Mouse (Mus musculus) stomach, postnatal 0 days (tissue): ENCODE data around the gene Nradd. TPM values are rescaled to one million over a fixed set of nuclear protein-coding genes. Genes with fewer than 3 reads are reported as not detected.

Experiments
- ATAC-seq: fragments of 200-750 bp; cut with Nextera tagmentation; 2 replicates; pipeline ENCODE4 v1.8.0; 2017; ENCODE audit not compliant: low FRiP score, low TSS enrichment
- DNase-seq: peaks from one replicate; pipeline ENCODE4 v3.0.0-alpha.2; 2016; ENCODE audit warnings: low spot score
- H3K27ac ChIP-seq: fragments of 300-500 bp; sonication (generic); replicated peaks from 2 replicates; pipeline ENCODE4 v1.5.1; 2014; ENCODE audit warnings: mild to moderate bottlenecking, control low read depth
- H3K27me3 ChIP-seq: fragments of 300-500 bp; sonication (generic); 2 replicates; pipeline ENCODE4 v1.6.1; 2014; ENCODE audit warnings: low read length; ENCODE audit not compliant: control insufficient read depth, insufficient read depth
- H3K36me3 ChIP-seq: fragments of 300-500 bp; sonication (generic); 2 replicates; pipeline ENCODE4 v1.6.1; 2014; ENCODE audit warnings: low read length, mixed read lengths; ENCODE audit not compliant: control insufficient read depth, insufficient read depth
- H3K4me1 ChIP-seq: fragments of 300-500 bp; sonication (generic); replicated peaks from 2 replicates; pipeline ENCODE4 v1.6.1; 2014; ENCODE audit warnings: antibody characterized with exemption; ENCODE audit not compliant: control insufficient read depth, insufficient read depth
- H3K4me2 ChIP-seq: fragments of 300-500 bp; sonication (generic); replicated peaks from 2 replicates; pipeline ENCODE4 v1.6.1; 2014; ENCODE audit warnings: low read depth, mild to moderate bottlenecking, control low read depth, moderate library complexity
- H3K4me3 ChIP-seq: fragments of 300-500 bp; sonication (generic); 2 replicates; pipeline ENCODE4 v1.5.1; 2014; ENCODE audit warnings: low read depth, low read length, control low read depth
- H3K9ac ChIP-seq: fragments of 300-500 bp; sonication (generic); 2 replicates; pipeline ENCODE4 v1.6.1; 2014; ENCODE audit warnings: mild to moderate bottlenecking, low read length, control low read depth, mixed read lengths
- H3K9me3 ChIP-seq: fragments of 300-500 bp; sonication (generic); 2 replicates; pipeline ENCODE4 v1.6.1; 2016; ENCODE audit warnings: low read length; ENCODE audit not compliant: control insufficient read depth
- CTCF ChIP-seq: IDR thresholded peaks from 2 replicates; pipeline ENCODE4 v1.5.1; 2016; ENCODE audit warnings: antibody characterized with exemption, low read depth, mild to moderate bottlenecking, moderate library complexity
- EP300 ChIP-seq: optimal IDR thresholded peaks from 2 replicates; pipeline ENCODE3; 2016; ENCODE audit warnings: antibody characterized with exemption
- WGBS: fragments of 180-500 bp; shearing (Covaris S2); extraction: QIAGEN DNeasy Blood & Tissue Kit; methylation state at CpG from one replicate; pipeline ENCODE4 v1.1.7; 2014; 5-methylcytosine and 5-hydroxymethylcytosine counted together
- microRNA-seq: library from miRNA; unstranded; fragments of <30 nt; microRNA quantifications from one replicate; pipeline ENCODE4, GENCODE M21; 2016
- polyA plus RNA-seq: library from polyadenylated mRNA; unstranded; fragments of >200 nt; fragmentation: Nextera tagmentation; extraction: Ambion mirVana; gene quantifications from 2 replicates; pipeline ENCODE4 v1.2.1, GENCODE M21; 2015

Gene Nradd
- polyA plus RNA-seq, 1 experiment from 2014 or later: 15.9 TPM

- no peak overlapping the region for H3K4me2 ChIP-seq
- H3K27ac ChIP-seq: no peak overlapping the region
- no peaks in the 10 kb centered on the region for H3K9me3 ChIP-seq
- ATAC-seq: no peak
- no peak overlapping the region for H3K4me3 ChIP-seq
- TF ChIP-seq CTCF: no peak
- no peak for TF ChIP-seq EP300
- 68% methylated on average over 1 of the region's 1 CpGs for WGBS
- H3K9ac ChIP-seq: no peak overlapping the region
- H3K4me1 ChIP-seq: no peaks in the 10 kb centered on the region
- DNase-seq: no peak
- no peaks in the 10 kb centered on the region for H3K27me3 ChIP-seq
- no peaks in the 10 kb centered on the region for H3K36me3 ChIP-seq
Measured at GRCm38 (mm10) chr9:110583521-110583920, 40.7 kb downstream of the Nradd start.

- WGBS: 83% methylated on average over 2 of the region's 2 CpGs
- DNase-seq: no peak
- no peaks in the 10 kb centered on the region for H3K4me1 ChIP-seq
- no peak for ATAC-seq
- H3K4me3 ChIP-seq: no peak overlapping the region
- H3K27ac ChIP-seq: no peak overlapping the region
- no peaks in the 10 kb centered on the region for H3K9me3 ChIP-seq
- H3K27me3 ChIP-seq: no peaks in the 10 kb centered on the region
- H3K36me3 ChIP-seq: peaks cover 2% of the 10 kb centered on the region
- TF ChIP-seq CTCF (no peak), EP300 (no peak)
- no peak overlapping the region for H3K4me2 ChIP-seq
- no peak overlapping the region for H3K9ac ChIP-seq
Measured at GRCm38 (mm10) chr9:110582161-110582560, 42.1 kb downstream of the Nradd start.

Small RNAs within 50 kb of the gene (microRNA-seq; reads per million reads assigned to microRNA genes)
- gene Mir8107: not detected

Other genes starting within 250 kb of the Nradd start
- 6.3 and 7.8 TPM in 2 replicates for gene Ptpn23, start 216.2 kb downstream of the Nradd start, polyA plus RNA-seq
- gene Ngp, start 204.7 kb downstream of the Nradd start, polyA plus RNA-seq: 2.4 and 2.5 TPM in 2 replicates
- gene Klhl18, start 147.8 kb downstream of the Nradd start, polyA plus RNA-seq: 5.7 and 5.8 TPM in 2 replicates
- gene Kif9, start 147.5 kb downstream of the Nradd start, polyA plus RNA-seq: 1.3 and 1.4 TPM in 2 replicates
- gene Setd2, start 91.9 kb downstream of the Nradd start, polyA plus RNA-seq: 13.1 and 14.0 TPM in 2 replicates
- 5.7 and 6.2 TPM in 2 replicates for gene Nbeal2, start 29.7 kb upstream of the Nradd start, polyA plus RNA-seq
- 139 and 144 TPM in 2 replicates for gene Ccdc12, start 32.1 kb upstream of the Nradd start, polyA plus RNA-seq
- 0.11 and 0.27 TPM in 2 replicates for gene Myl3, start 117.4 kb upstream of the Nradd start, polyA plus RNA-seq
- 10.5 and 10.6 TPM in 2 replicates for gene Pth1r, start 122.7 kb upstream of the Nradd start, polyA plus RNA-seq
- not detected in 2 replicates for gene Prss42, start 173.7 kb upstream of the Nradd start, polyA plus RNA-seq
- not detected in 2 replicates for gene Prss44, start 189.5 kb upstream of the Nradd start, polyA plus RNA-seq
- 0.04 TPM in 1 of 2 replicates, not detected in the other for gene Prss43, start 202.2 kb upstream of the Nradd start, polyA plus RNA-seq
- not detected in 2 replicates for gene Prss45, start 210.1 kb upstream of the Nradd start, polyA plus RNA-seq
- gene Prss46, start 220.1 kb upstream of the Nradd start, polyA plus RNA-seq: not detected in 2 replicates
- gene Prss50, start 233.5 kb upstream of the Nradd start, polyA plus RNA-seq: 0.10 and 0.18 TPM in 2 replicates